Mouse (Mus musculus) kidney, postnatal 14 days (tissue): ENCODE data around the gene Filip1.

Experiments used
- DNase-seq: peaks from one replicate; pipeline ENCODE4 v3.0.0; 2022; ENCODE audit warnings: mixed read lengths

The Filip1 gene

DNA sequence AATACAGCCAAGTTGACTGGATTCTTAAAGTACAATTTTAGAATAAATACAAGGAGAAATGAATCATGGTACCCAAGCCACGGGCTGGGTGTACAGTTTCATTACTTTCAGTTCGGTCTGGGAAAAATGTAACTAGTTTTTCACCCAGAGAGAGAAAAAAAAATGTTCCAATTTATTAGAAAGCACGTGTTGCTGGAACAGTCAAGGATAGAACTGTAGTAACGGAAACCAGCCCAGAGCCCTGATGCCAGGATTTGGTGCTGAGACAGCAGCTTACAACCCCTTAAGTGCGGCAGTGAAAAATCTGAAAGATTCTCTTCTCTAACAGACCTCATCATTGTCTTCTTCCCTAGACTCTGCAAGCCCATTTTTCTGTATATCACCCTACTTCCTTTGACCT lies 118.0 kb downstream of the Filip1 start:
- no peak for DNase-seq

DNA sequence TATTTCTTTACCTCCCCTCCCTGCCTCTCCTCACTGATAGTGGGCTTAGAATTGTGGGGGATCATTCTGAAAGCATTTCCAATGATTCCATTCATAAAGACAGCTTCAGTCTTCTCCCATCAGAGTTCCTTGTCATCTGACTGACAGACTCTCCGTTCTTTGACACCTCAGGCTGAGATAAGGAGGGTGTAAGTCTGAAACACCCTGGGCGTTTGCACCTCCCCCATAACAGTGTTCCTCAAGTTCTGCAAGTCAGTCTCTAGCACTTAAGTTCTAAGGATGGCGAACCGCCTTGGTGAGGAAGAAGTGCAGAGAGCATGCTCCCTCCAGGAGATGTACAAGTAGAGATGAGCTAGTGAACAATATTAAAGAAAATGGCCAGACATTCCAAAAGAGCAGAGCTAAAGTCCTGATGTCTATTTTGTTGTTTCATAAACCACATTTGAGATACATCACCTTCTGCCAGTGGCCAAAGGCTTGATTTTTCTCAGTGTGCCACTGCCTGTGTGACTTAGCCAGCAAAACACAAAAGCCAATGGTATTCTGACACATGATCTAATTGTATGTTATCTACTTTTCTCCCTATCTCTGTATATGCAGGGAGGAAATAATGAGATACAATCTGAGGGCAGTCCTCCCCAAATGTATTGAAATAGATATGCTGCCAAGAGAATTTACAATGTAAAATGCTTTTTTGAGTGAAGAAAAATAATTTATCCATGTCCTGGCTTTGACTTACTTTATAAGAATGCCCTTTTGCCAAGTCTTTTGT lies 118.6 kb downstream of the Filip1 start:
- DNase-seq = no peak

- DNase-seq = no peak
Observed at GRCm38 (mm10) chr9:79892183-79892582, 120.5 kb downstream of the Filip1 start.

DNA sequence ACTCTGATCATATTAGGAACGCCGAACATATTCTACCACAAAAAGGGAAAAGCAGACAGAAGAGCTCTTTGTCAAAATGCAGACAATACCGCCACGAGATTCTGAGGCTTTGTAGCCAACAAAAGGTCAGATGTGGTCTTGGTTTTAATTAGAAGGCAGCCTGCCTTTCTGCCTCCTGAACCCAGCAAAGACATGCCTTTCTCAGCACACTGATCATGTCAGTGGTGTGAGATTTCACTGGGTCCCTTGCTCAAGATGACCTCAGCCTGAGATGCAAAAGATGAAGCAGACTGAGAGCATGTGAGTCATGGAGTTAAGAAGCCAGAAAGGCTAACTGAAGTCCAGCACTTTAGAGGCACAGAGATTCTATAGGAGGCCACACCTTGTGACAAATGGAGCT lies 122.2 kb downstream of the Filip1 start:
- no peak for DNase-seq

GRCm38 (mm10) chr9:79889132-79889531 lies 123.5 kb downstream of the Filip1 start:
- DNase-seq = no peak

DNA sequence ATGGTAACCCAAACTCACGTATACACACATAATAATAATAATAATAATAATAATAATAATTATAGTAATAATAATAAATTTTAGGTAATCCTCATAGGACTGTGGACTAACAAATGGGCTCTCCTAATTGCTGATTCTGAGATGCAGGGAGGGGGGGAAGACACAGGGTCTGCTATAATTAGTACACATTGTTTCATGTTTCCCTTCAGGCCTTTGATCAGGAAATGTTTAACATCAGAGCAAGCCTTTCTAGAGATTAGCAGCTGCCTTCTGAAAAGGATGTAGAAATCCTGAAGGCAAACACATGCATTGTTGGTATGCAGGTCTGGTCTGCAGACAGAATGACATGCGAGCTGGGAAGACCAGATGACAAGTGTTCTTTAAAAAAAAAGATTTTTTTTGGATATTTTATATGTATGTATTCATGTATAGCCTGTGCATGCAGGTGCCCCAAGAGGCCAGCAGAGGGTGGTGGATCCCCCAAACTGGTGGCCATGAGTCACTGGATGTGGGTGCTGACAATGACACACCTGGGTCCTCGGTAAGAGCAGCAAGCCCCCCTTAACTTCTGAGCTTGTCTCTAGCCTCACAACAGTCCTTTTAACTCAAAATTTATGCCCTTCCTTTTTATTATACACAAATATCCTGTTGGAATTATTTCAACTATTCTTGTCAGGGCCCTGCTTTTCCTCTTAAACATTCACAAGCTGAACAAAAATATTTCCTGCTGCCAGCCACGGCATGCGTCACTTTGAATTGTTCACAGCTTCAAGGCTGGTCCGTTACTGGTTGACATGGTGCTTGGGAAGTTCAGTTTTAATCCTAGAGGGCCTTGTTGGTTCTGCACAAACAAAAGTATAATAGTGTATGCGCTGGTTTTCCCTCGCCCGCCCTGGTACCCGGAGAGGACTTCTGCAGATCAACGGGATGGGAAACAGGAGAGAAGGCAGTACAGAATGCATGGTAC lies 127.1 kb downstream of the Filip1 start:
- peak; percentile 60 for DNase-seq

GRCm38 (mm10) chr9:79883139-79883538 lies 129.5 kb downstream of the Filip1 start:
- no peak for DNase-seq

DNA sequence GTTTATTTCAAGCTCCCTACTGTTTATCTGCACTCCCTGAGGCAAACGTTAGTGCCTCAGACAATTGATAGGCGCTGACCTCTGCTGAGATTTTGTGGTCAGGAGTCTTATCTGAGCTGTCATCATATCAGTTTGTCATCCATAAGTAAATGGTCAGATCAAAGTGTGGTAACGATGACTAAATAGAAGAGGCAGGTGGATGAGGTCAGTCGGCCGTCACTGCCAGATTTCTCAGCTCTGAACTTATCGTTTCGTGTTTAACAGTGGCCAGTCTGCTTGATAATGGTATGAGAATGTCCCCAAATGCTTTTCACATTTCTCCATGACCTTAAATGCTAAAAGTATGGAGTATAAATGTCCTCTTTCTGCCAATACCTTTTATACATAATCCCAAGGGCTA lies 132.6 kb downstream of the Filip1 start:
- no peak for DNase-seq

- DNase-seq = peak; percentile 48
Observed at GRCm38 (mm10) chr9:79875522-79876131, 137.0 kb downstream of the Filip1 start.

- DNase-seq = peak; percentile 44
Observed at GRCm38 (mm10) chr9:79872598-79872997, 140.1 kb downstream of the Filip1 start.

- DNase-seq = no peak
Observed at GRCm38 (mm10) chr9:79869512-79869911, 143.1 kb downstream of the Filip1 start.

DNA sequence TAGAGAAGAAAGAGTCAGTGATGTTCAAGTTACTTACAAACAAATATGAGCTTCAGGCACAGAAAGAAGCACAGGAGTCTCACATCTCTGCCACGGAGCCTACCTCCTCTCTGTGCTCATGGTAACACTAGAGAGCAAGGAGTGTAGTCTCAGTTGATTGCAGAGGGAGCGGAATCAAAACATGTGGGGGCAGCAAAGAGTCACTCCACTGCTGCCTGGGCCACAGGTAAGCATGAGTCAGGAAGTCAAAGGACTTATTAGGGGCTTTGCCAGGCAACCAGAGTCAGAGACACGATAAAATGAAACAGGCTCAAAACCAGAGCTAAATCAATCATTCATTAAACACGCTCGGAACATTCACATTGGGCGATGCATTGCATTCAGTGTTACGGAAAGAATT lies 146.7 kb downstream of the Filip1 start:
- peak; percentile 19 for DNase-seq

DNA sequence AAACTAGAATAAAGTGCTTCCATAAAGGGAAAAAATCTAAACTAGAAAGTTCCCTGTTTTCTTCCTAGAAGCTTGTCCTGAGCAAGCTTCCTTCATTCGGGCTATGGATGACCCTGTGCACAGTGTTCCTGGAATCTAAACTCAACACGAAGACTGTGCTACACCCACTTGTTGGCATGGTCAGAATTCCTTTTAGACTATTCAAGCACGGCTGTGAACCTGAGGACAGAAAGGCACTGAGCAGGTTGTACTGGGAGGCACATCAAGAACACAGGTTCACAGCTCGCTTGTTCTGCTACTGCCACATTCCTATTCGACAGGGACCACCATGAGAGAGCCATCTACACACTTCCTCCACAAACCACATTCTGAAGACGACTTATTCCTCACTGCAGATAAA lies 150.1 kb downstream of the Filip1 start:
- no peak for DNase-seq

- DNase-seq = no peak
Observed at GRCm38 (mm10) chr9:79847099-79847498, 165.6 kb downstream of the Filip1 start.

DNA sequence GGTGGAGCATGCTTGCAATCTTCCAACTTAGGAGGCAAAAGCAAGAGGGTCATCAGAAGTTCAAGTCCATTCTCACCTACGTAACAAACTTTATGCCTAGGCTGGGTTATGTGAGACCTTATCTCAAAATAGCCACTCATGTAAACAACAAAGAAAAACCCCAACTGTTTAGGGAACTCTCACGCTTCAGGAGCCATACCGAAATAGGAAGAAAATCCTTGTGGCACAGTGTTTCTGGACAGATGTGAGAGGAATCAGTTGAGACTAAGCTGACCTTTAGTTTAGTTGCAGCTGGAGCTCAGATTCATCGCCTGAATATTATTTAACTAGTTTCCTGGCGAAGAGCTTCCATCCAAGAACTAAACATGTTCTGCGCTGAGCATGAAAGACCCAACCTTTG lies 170.0 kb downstream of the Filip1 start:
- DNase-seq = no peak

GRCm38 (mm10) chr9:79842028-79842427 lies 170.6 kb downstream of the Filip1 start:
- DNase-seq = no peak

DNA sequence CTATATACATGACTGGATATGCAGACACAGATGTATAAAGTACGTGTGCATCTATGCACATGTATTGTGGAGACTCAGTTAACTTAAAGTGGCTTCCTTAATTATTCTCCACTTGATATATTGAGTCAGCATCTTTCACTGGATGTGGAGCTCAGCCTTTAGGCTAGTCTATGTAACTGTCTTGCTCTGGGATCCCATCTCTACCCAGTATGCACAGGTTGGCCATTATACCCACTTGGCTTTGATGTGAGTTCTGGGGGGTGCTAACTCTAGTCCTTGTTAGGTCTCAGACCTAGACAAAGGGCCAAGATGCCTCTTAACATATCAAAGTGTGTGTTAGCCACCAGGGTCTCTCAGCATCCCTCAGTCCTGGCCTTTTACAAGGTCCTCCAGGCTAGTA lies 181.4 kb downstream of the Filip1 start:
- no peak for DNase-seq

DNA sequence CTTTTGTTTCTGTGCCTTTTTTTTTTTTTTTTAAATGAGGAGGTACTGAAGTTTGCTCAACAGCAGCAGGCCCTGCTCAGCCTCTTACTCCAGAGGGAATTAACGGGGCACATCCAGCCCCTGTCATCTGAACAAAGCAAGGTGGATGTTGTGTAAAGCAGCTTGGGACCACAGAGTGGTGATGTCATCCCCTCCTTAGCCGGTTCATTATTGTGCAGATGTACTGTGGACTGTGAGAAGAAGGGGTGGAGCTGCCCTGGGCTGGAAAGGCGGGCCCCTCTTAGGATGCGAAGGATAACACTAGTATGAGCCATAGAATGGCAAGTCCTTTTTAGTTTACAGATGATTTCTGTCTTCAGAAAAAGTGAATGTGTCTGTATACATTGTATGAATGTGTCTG lies 181.8 kb downstream of the Filip1 start:
- DNase-seq = no peak

DNA sequence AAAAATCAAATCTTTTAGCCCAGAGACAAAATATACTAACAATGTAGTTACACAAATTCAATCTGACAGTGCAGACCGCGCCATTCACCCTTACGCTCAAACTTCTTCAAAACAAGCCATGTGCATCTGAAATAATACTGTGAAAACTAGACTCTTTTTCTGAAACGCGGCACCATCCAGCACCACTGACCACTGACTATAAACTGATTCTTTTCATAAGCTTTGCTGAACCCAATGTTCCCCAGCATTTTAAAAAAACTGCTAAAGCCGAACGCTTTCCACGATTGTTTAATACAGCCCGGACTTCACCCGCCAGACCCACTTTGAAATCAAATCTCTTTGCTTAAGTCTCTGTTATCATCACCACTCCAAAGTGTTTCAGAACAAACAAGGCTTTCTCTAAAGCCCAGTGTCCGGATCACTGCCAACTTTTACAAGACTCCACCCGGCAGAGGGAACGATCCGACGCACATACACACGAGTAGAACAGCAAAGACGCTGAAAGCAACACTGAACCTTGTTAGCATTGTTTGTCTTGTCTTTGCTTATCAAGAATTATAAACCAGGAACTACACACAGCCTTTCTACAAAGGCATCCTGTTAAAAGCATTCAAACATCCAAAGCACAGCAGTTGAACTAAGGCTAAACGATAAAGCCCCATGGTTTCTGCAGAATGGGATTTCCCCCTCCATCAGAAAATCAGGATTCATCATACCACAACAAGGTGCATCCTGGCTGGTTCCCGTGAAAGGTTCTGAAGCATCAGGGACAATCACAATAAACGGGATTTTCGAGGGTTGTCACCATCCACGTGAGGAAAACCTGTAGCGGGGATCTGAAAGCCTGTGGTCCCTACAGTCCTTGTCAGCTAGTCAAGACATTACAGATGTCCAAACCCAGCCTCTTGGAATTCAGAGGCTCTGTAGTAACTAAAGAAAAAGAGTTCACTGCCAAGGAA lies 182.5 kb downstream of the Filip1 start:
- no peak for DNase-seq

DNA sequence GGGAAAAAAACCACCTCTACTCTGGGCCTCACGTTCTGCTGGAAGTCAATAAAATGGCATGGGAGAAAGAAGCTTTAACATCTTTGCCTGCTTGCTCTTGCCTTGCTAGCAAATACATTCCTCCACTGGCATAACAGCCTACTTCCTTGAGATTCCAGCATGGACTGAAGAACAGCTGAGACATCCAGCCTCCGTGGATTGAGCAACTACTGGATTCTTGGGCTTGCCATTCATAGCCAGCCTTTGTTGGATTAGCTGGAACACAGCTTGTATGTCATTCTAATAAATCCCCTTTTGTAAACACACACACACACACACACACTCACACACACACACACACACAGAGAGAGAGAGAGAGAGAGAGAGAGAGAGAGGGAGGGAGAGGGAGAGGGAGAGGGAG lies 185.6 kb downstream of the Filip1 start:
- no peak for DNase-seq

GRCm38 (mm10) chr9:79825526-79825925 lies 187.1 kb downstream of the Filip1 start:
- DNase-seq = no peak

DNA sequence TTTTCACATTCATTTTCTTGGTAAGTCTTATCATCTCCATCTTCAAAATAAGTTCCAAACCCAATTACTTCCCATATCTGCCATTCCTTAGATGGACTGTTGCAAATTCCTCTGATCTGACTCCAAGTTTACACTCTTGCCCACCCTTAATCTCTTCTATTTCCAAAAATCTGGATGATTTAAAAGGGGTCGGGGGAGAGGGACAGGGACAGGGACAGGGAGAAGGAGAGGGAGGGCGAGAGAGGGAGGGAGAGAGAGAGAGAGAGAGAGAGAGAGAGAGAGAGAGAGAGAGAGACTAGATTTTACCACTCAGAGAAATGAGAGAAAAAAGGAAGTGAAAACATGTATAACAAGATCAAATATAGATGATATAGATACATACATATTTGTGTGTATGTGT lies 188.8 kb downstream of the Filip1 start:
- no peak for DNase-seq
